Mouse (Mus musculus): Measurements from ENCODE around the gene Hddc2. TPM values are rescaled to one million over a fixed set of nuclear protein-coding genes. Genes with fewer than 3 reads are reported as not detected.

Hddc2 gene
- 56.2 and 66.5 TPM in 2 replicates for polyA plus RNA-seq (2015; fragmentation: Nextera tagmentation; extraction: Ambion mirVana)

DNA sequence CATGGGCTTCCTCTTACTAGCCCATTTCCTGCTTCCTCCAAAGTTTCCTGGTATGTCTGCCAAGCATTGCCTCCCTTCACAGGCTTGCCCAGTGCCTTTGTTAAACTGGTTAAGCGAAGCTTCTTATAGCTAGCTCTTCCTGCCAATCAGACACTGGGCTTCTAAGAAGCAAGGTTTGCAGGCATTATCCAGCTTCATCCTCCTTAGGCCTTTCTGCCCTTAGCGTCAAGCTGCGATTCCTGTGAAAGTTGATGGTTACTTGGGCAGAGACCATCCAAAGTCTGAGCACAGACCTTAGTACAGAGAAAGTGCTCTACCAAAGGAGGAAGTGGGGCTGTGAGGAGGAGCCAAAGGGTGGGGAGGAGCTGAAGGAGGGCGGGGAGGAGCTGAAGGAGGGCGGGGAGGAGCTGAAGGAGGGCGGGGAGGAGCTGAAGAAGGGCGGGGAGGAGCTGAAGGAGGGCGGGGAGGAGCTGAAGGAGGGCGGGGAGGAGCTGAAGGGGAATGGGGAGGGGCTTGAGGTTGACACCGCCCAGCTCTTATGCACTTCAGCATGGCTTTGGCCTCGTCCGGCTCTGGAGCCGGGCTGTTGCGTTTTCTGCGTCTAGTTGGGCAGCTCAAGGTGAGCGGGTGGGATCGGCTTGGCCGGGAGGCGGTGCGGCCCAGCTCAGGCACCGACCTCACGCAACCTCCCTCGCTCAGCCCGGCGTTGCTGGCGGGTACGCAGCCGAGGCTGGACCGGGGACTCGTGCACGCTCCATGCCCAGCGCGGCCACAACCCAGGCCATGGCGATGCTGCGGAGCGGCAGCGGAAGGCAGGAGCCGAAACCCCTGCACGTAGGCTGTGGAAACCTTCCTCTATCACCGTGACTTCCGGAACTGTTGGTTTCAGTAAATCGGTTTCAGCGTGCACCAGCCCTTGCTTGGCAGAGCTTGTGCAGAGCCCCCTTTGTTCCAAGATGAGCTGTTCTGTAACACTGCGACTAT lies at the start of gene Hddc2:
Gene Hddc2, plus strand, starts transcription at position 519 of the 984 bp plus-strand sequence.
- Histone ChIP-seq H3K4me3 (ENCODE audit: low read length) (peak within 1 kb of the TSS; percentile 77), H3K4me2 (ENCODE audit: low read depth, low read length) (peak within 1 kb of the TSS; percentile 71), H3K9me3 (ENCODE audit: control insufficient read depth, low read length) (no peaks in the 10 kb centered on the region), H3K9ac (ENCODE audit: low read depth, low read length) (peak within 1 kb of the TSS; percentile 90), H3K36me3 (ENCODE audit: control insufficient read depth, insufficient read depth, low read length) (no peaks in the 10 kb centered on the region), H3K4me1 (ENCODE audit: control insufficient read depth, insufficient read depth, low read length) (peaks cover 4% of the 10 kb centered on the region; the same call in 1 of the 2 replicates), H3K27me3 (replicated peaks; ENCODE audit: control insufficient read depth, insufficient read depth, low read length) (no peaks in the 10 kb centered on the region), H3K27ac (ENCODE audit: low read length) (peak within 1 kb of the TSS; percentile 96)
- ATAC-seq, result peak; percentile 98
- WGBS, result 3% methylated on average over 39 of the region's 44 CpGs

DNA sequence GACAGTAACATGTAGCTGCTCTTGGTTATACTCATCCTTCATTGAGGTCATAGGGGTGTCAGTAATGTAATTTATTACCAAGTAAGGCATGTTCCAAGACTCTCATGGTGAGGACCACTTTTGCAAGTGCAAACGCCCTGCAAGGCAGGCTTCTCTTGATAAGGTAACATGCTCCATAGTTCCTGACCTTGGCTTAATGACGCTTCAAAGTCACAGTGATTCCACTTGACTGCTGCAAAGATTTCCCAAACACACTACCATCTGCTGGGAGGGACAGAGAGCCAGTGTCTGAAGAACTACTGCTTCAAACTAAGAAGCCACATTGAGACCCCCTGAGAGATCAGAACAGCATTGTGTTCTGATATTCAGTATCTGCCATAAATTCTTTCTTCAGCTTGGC lies 40.4 kb upstream of the Hddc2 start:
- Histone ChIP-seq H3K36me3 (ENCODE audit: control insufficient read depth, insufficient read depth, low read length) (no peaks in the 10 kb centered on the region), H3K9ac (ENCODE audit: low read depth, low read length) (no peak overlapping the region), H3K4me1 (ENCODE audit: control insufficient read depth, insufficient read depth, low read length) (no peaks in the 10 kb centered on the region), H3K4me3 (ENCODE audit: low read length) (no peak overlapping the region), H3K4me2 (ENCODE audit: low read depth, low read length) (no peak overlapping the region), H3K27me3 (replicated peaks; ENCODE audit: control insufficient read depth, insufficient read depth, low read length) (no peaks in the 10 kb centered on the region), H3K27ac (ENCODE audit: low read length) (no peak overlapping the region), H3K9me3 (ENCODE audit: control insufficient read depth, low read length) (no peaks in the 10 kb centered on the region)
- WGBS, result 50% methylated on average over 2 of the region's 2 CpGs
- ATAC-seq, result no peak

DNA sequence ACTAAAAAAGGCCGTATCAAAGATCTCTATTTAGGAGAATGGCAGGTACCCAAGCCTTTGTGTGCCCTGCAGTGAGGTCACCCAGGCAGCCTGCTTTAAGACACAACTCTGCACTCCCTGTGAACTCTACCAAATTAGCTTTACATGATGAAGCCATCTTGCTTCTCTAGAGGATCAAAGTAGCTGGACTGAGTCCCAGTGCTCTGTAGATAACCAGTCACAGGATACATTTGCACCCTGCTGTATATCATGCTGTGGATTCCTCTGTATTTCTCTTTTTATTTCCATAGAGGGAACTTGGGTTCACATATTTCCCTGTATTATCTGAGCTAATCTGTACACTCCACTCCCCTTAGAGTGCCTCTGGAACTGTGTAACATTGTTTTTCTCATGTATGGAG lies 40.0 kb upstream of the Hddc2 start:
- Histone ChIP-seq H3K36me3 (ENCODE audit: control insufficient read depth, insufficient read depth, low read length) (no peaks in the 10 kb centered on the region), H3K27ac (ENCODE audit: low read length) (no peak overlapping the region), H3K9me3 (ENCODE audit: control insufficient read depth, low read length) (no peaks in the 10 kb centered on the region), H3K4me2 (ENCODE audit: low read depth, low read length) (no peak overlapping the region), H3K27me3 (replicated peaks; ENCODE audit: control insufficient read depth, insufficient read depth, low read length) (no peaks in the 10 kb centered on the region), H3K4me3 (ENCODE audit: low read length) (no peak overlapping the region), H3K4me1 (ENCODE audit: control insufficient read depth, insufficient read depth, low read length) (no peaks in the 10 kb centered on the region), H3K9ac (ENCODE audit: low read depth, low read length) (no peak overlapping the region)
- no peak for ATAC-seq
- WGBS, result 65% methylated on average over 1 of the region's 1 CpGs

DNA sequence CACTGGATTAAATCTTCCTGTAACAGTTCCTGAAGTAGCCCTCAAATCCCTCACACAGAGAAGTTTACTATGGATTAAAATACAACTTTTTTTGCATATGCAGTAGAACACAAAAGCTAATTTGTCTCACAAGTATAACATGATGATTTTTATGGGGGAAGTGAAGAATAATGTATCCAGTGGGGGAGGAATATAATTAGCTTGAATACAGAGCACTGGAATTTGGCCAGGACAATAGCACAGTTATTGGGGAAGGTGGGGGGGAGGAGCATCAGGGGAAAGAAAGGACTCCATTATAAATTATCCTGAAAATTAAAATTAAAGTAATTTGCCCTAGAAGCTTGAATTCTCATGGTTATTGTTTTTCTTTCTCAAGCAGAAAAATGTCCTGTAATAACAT lies 25.4 kb upstream of the Hddc2 start:
- no peak for ATAC-seq
- no peaks in the 10 kb centered on the region for H3K9me3 ChIP-seq (ENCODE audit: control insufficient read depth, low read length)
- no peak overlapping the region for H3K4me3 ChIP-seq (ENCODE audit: low read length)

DNA sequence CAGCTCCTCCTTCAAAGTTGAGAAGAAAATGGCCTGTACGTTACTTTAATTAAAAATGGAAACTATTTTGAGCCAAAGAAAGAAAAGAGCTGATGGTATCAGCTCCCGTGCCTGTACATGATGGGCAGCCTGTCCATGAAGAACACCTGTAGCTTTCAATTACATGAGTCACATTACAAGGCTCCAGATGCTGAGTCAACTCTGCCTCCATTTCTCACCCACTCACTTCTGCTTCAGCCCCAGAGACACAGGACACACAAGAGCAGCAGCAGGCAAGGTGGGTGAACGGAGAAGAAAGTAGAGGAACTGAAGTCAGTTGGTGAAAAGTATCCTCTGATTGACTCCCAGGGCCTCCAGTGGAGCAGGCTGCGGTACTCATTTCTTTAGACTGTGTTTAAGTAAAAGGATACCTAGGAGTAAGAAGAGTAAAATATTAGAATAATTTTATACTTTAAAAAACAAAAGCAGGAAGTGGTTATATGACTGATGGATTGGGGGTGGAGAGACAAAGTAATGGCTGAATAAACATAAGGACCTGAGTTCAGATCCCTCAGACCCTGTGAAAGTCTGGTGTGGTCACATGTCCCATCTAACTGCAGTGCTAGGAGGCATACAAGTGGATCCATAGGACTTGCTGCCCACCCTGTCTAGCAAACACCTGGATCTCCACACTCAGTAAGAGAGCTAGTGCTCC lies 24.3 kb upstream of the Hddc2 start:
- 85% methylated on average over 4 of the region's 4 CpGs for WGBS
- Histone ChIP-seq H3K4me2 (ENCODE audit: low read depth, low read length) (no peak overlapping the region), H3K27ac (ENCODE audit: low read length) (no peak overlapping the region), H3K4me3 (ENCODE audit: low read length) (no peak overlapping the region), H3K9me3 (ENCODE audit: control insufficient read depth, low read length) (no peaks in the 10 kb centered on the region), H3K4me1 (ENCODE audit: control insufficient read depth, insufficient read depth, low read length) (no peaks in the 10 kb centered on the region), H3K9ac (ENCODE audit: low read depth, low read length) (no peak overlapping the region), H3K27me3 (replicated peaks; ENCODE audit: control insufficient read depth, insufficient read depth, low read length) (no peaks in the 10 kb centered on the region), H3K36me3 (ENCODE audit: control insufficient read depth, insufficient read depth, low read length) (no peaks in the 10 kb centered on the region)
- no peak for ATAC-seq

More for the DNA sequence above, 25.4 kb upstream of the Hddc2 start:
- no peaks in the 10 kb centered on the region for H3K4me1 ChIP-seq (ENCODE audit: control insufficient read depth, insufficient read depth, low read length)
- no peak overlapping the region for H3K27ac ChIP-seq (ENCODE audit: low read length)
- H3K9ac ChIP-seq (ENCODE audit: low read depth, low read length), result no peak overlapping the region
- no peaks in the 10 kb centered on the region for H3K27me3 ChIP-seq (replicated peaks; ENCODE audit: control insufficient read depth, insufficient read depth, low read length)
- H3K4me2 ChIP-seq (ENCODE audit: low read depth, low read length), result no peak overlapping the region
- H3K36me3 ChIP-seq (ENCODE audit: control insufficient read depth, insufficient read depth, low read length), result no peaks in the 10 kb centered on the region

DNA sequence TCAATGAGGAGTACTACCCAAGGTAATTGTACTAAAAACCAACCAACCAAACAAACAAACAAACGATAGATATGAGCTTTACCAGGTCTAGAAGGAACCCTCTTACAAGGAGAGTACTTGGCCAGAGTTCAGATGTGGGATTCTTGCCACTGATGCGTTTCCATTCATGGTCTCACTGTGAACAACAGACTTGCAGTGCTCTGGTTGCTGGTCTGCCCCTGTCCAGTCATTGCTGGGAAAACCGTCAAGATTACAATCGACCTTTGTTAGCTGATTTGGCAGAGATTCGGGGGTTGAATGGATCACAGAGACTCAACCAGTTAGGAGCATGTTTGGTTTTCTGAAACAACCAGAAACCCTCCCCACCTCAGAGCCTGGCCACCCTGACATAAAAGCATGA lies 17.5 kb upstream of the Hddc2 start:
- no peak for ATAC-seq
- no peaks in the 10 kb centered on the region for H3K36me3 ChIP-seq (ENCODE audit: control insufficient read depth, insufficient read depth, low read length)
- no peak overlapping the region for H3K27ac ChIP-seq (ENCODE audit: low read length)
- WGBS, result 53% methylated on average over 5 of the region's 5 CpGs
- no peak overlapping the region for H3K4me3 ChIP-seq (ENCODE audit: low read length)
- H3K27me3 ChIP-seq (replicated peaks; ENCODE audit: control insufficient read depth, insufficient read depth, low read length), result no peaks in the 10 kb centered on the region
- H3K9ac ChIP-seq (ENCODE audit: low read depth, low read length), result no peak overlapping the region
- H3K4me1 ChIP-seq (ENCODE audit: control insufficient read depth, insufficient read depth, low read length), result no peaks in the 10 kb centered on the region
- no peak overlapping the region for H3K4me2 ChIP-seq (ENCODE audit: low read depth, low read length)
- no peaks in the 10 kb centered on the region for H3K9me3 ChIP-seq (ENCODE audit: control insufficient read depth, low read length)

DNA sequence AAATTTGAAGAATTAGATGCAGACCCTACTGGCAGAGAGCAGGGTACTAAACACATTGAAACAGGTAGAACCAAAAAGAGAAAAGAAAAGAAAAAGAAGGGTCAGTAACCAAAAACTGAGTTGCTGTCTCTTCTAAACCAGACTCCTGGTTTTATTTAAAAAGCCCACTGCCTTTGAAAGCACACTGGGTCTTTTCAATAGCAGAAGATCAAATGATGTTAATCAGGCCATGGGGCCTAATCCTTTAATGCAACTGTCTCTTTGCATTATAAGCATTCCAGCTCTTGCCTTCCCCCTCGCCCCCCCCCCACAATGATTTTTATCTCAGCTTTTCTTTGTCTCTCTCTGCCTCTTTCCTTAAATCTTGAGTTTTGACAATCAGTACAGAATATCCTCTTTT lies 16.7 kb upstream of the Hddc2 start:
- no peaks in the 10 kb centered on the region for H3K9me3 ChIP-seq (ENCODE audit: control insufficient read depth, low read length)
- no peak for ATAC-seq
- H3K27me3 ChIP-seq (replicated peaks; ENCODE audit: control insufficient read depth, insufficient read depth, low read length), result no peaks in the 10 kb centered on the region
- no peak overlapping the region for H3K27ac ChIP-seq (ENCODE audit: low read length)
- WGBS, result 48% methylated on average over 1 of the region's 1 CpGs
- H3K4me1 ChIP-seq (ENCODE audit: control insufficient read depth, insufficient read depth, low read length), result no peaks in the 10 kb centered on the region
- H3K4me2 ChIP-seq (ENCODE audit: low read depth, low read length), result no peak overlapping the region
- no peak overlapping the region for H3K4me3 ChIP-seq (ENCODE audit: low read length)
- H3K36me3 ChIP-seq (ENCODE audit: control insufficient read depth, insufficient read depth, low read length), result no peaks in the 10 kb centered on the region
- H3K9ac ChIP-seq (ENCODE audit: low read depth, low read length), result no peak overlapping the region

DNA sequence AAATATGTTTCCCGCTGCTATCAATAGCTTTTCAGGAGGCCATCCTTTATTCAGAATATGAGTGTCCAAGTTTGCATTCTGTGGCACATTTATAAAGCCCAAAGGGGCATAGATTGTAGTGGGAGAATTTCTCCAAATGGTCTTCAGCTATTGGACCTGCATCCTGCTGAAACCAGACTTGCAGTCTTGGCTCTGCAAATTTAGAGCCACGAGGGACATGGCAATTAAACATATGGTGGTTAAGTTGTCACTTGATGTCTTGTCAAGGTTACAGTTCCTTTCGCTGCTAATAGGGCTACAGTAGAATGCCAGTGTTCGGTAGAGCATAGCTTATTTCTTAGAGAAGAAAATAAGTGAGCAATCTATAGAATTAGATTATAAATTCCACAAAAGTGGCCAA lies 16.1 kb upstream of the Hddc2 start:
- H3K4me2 ChIP-seq (ENCODE audit: low read depth, low read length), result no peak overlapping the region
- no peak for ATAC-seq
- H3K4me3 ChIP-seq (ENCODE audit: low read length), result no peak overlapping the region
- no peaks in the 10 kb centered on the region for H3K9me3 ChIP-seq (ENCODE audit: control insufficient read depth, low read length)
- no peak overlapping the region for H3K9ac ChIP-seq (ENCODE audit: low read depth, low read length)
- no peak overlapping the region for H3K27ac ChIP-seq (ENCODE audit: low read length)
- no peaks in the 10 kb centered on the region for H3K36me3 ChIP-seq (ENCODE audit: control insufficient read depth, insufficient read depth, low read length)
- 76% methylated on average over 4 of the region's 4 CpGs for WGBS
- no peaks in the 10 kb centered on the region for H3K27me3 ChIP-seq (replicated peaks; ENCODE audit: control insufficient read depth, insufficient read depth, low read length)
- H3K4me1 ChIP-seq (ENCODE audit: control insufficient read depth, insufficient read depth, low read length), result no peaks in the 10 kb centered on the region

DNA sequence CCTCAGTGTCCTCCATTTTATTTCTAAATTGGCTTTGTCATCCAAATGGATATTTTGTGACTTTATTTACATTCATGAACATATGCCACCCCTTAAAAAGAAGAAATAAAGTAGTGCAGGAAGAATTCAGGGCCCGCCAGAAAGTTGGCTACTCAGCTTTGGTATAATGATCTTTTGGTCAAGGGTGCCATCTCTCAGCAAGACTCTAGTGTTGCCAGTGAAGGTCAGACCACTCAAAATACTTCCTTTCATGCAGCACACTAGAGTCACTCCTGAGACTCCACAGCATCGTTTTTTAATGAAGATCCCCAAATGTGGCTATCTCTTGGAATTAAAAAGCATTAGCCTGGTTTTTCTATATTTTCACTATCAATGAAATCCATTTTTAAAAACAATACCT lies 14.9 kb upstream of the Hddc2 start:
- no peak overlapping the region for H3K4me3 ChIP-seq (ENCODE audit: low read length)
- H3K9me3 ChIP-seq (ENCODE audit: control insufficient read depth, low read length), result no peaks in the 10 kb centered on the region
- H3K27me3 ChIP-seq (replicated peaks; ENCODE audit: control insufficient read depth, insufficient read depth, low read length), result no peaks in the 10 kb centered on the region
- no peaks in the 10 kb centered on the region for H3K4me1 ChIP-seq (ENCODE audit: control insufficient read depth, insufficient read depth, low read length)
- H3K27ac ChIP-seq (ENCODE audit: low read length), result no peak overlapping the region
- H3K9ac ChIP-seq (ENCODE audit: low read depth, low read length), result no peak overlapping the region
- no peak for ATAC-seq
- WGBS, result 67% methylated on average over 2 of the region's 2 CpGs
- H3K4me2 ChIP-seq (ENCODE audit: low read depth, low read length), result no peak overlapping the region
- H3K36me3 ChIP-seq (ENCODE audit: control insufficient read depth, insufficient read depth, low read length), result no peaks in the 10 kb centered on the region

Data from intestine, embryonic 16.5 days (tissue).